In genomic region chr19:12806214-12806613, GRCm38 (mm10) we compare ENCODE assay signal across 27 mouse cellular contexts. TPM values are rescaled to one million over a fixed set of nuclear protein-coding genes. Genes with fewer than 3 reads are reported as not detected.
DNase-seq lines count a peak whose midpoint lies in the region; ATAC-seq and TF ChIP-seq lines count a peak whose summit lies in the region.
"Had no signal": no experiment of that assay in that cellular context is flagged by ENCODE, and none has a peak within 500 bp of the region (broad histone marks: within the 10 kb centered on the region; RNA-seq: fewer than 3 reads in every experiment).

No protein-coding gene starts in this region.

- H3K4me3 ChIP-seq in liver, postnatal 0 days (ENCODE audit: low read depth, low read length) = no peak overlapping the region
- no peak overlapping the region for H3K4me3 ChIP-seq in liver, embryonic 11.5 days (ENCODE audit: low read depth, low read length)
- H3K4me3 ChIP-seq in brown adipose tissue, adult 24 weeks (ENCODE audit: insufficient read depth, low read depth, low read length) = no peak overlapping the region
- no peak overlapping the region for H3K4me3 ChIP-seq in neural tube, embryonic 15.5 days (replicated peaks)
- H3K4me3 ChIP-seq in heart, embryonic 12.5 days = no peak overlapping the region
- H3K4me3 ChIP-seq: heart, embryonic 10.5 days; hindbrain, embryonic 12.5 days; intestine, embryonic 15.5 days; limb, embryonic 10.5 days; lung, embryonic 15.5 days; myocyte had no signal

- no peak for TF ChIP-seq CTCF in liver, postnatal 0 days (IDR thresholded peaks at IDR 0.05; ENCODE audit: low read depth)

- H3K4me2 ChIP-seq in liver, postnatal 0 days (ENCODE audit: low read depth, low read length) = no peak overlapping the region
- H3K4me2 ChIP-seq in liver, embryonic 11.5 days = no peak overlapping the region
- H3K4me2 ChIP-seq in neural tube, embryonic 15.5 days = no peak overlapping the region
- H3K4me2 ChIP-seq in heart, embryonic 12.5 days = no peak overlapping the region
- H3K4me2 ChIP-seq: hindbrain, embryonic 12.5 days; intestine, embryonic 15.5 days; lung, embryonic 15.5 days had no signal

- H3K27ac ChIP-seq in liver, postnatal 0 days (ENCODE audit: low read depth) = peak overlapping the region; percentile 51
- H3K27ac ChIP-seq in liver, embryonic 11.5 days (ENCODE audit: low read depth, low read length) = no peak overlapping the region
- 0 out of 2 replicates have a peak overlapping the region, but pooled peaks have one; percentile 23 for H3K27ac ChIP-seq in brown adipose tissue, adult 24 weeks (replicated peaks; ENCODE audit: low read depth, low read length)
- no peak overlapping the region for H3K27ac ChIP-seq in neural tube, embryonic 15.5 days (replicated peaks)
- no peak overlapping the region for H3K27ac ChIP-seq in heart, embryonic 12.5 days (ENCODE audit: poor library complexity, severe bottlenecking)
- H3K27ac ChIP-seq: heart, embryonic 10.5 days; hindbrain, embryonic 12.5 days; intestine, embryonic 15.5 days; limb, embryonic 10.5 days; lung, embryonic 15.5 days had no signal

- peak; percentile 51; the same call in 1 of the 2 replicates for ATAC-seq in liver, postnatal 0 days
- ATAC-seq in liver, embryonic 11.5 days (replicated peaks; ENCODE audit: low FRiP score) = no peak
- 0 out of 2 replicates have a peak, but pooled peaks have one; percentile 47 for ATAC-seq in monocyte, adult 5-6 weeks (replicated peaks; ENCODE audit: insufficient number of reproducible peaks, low FRiP score, low TSS enrichment, poor library complexity, severe bottlenecking)
- no peak for ATAC-seq in neural tube, embryonic 15.5 days (ENCODE audit: low FRiP score)
- no peak for ATAC-seq in heart, embryonic 12.5 days (ENCODE audit: insufficient number of reproducible peaks, low FRiP score)
- ATAC-seq: forebrain, embryonic 16.5 days; intestine, embryonic 15.5 days had no signal

- no peak for DNase-seq in liver, postnatal 0 days
- no peak for DNase-seq in liver, embryonic 11.5 days (ENCODE audit: low spot score)
- DNase-seq in A20 (ENCODE audit: low read depth, low spot score) = peak; percentile 57
- DNase-seq in embryo, embryonic 11 days = no peak
- DNase-seq: adrenal gland, postnatal 10 days; cerebellum, postnatal 10 days; heart, postnatal 10 days; kidney, adult 9 months; kidney, postnatal 25 days; midbrain, embryonic 14.5 days had no signal

- WGBS in liver, postnatal 0 days (ENCODE audit: insufficient replicate concordance) = 48% methylated on average over 2 of the region's 2 CpGs
- WGBS in liver, embryonic 11.5 days = 65% methylated on average over 2 of the region's 2 CpGs
- WGBS in neural tube, embryonic 15.5 days = 79% methylated on average over 2 of the region's 2 CpGs
- WGBS in heart, embryonic 12.5 days = 69% methylated on average over 2 of the region's 2 CpGs

- TF ChIP-seq EP300 in liver, postnatal 0 days (IDR thresholded peaks at IDR 0.05; ENCODE audit: low read depth) = no peak

- no peak overlapping the region for H3K9ac ChIP-seq in liver, postnatal 0 days (replicated peaks)
- no peak overlapping the region for H3K9ac ChIP-seq in liver, embryonic 11.5 days (ENCODE audit: low read depth, low read length)
- H3K9ac ChIP-seq in neural tube, embryonic 15.5 days (replicated peaks) = no peak overlapping the region
- H3K9ac ChIP-seq in heart, embryonic 12.5 days = no peak overlapping the region
- H3K9ac ChIP-seq: hindbrain, embryonic 12.5 days; intestine, embryonic 15.5 days; lung, embryonic 15.5 days had no signal

- H3K27me3 ChIP-seq in liver, postnatal 0 days (ENCODE audit: insufficient read depth, low read length) = no peaks in the 10 kb centered on the region
- H3K27me3 ChIP-seq in liver, embryonic 11.5 days (replicated peaks; ENCODE audit: control insufficient read depth, insufficient read depth, low read length) = no peaks in the 10 kb centered on the region
- H3K27me3 ChIP-seq in neural tube, embryonic 15.5 days (replicated peaks) = no peaks in the 10 kb centered on the region
- no peaks in the 10 kb centered on the region for H3K27me3 ChIP-seq in heart, embryonic 12.5 days (replicated peaks)
- H3K27me3 ChIP-seq: hindbrain, embryonic 12.5 days; intestine, embryonic 15.5 days; lung, embryonic 15.5 days had no signal

- no peaks in the 10 kb centered on the region for H3K4me1 ChIP-seq in liver, postnatal 0 days (ENCODE audit: insufficient read depth)
- H3K4me1 ChIP-seq in liver, embryonic 11.5 days (replicated peaks; ENCODE audit: control insufficient read depth, insufficient read depth, low read length) = no peaks in the 10 kb centered on the region
- no peaks in the 10 kb centered on the region for H3K4me1 ChIP-seq in brown adipose tissue, adult 24 weeks (ENCODE audit: control insufficient read depth, insufficient read depth, insufficient read length, low read length)
- no peaks in the 10 kb centered on the region for H3K4me1 ChIP-seq in neural tube, embryonic 15.5 days
- H3K4me1 ChIP-seq in heart, embryonic 12.5 days (replicated peaks) = no peaks in the 10 kb centered on the region
- H3K4me1 ChIP-seq: heart, embryonic 10.5 days; hindbrain, embryonic 12.5 days; intestine, embryonic 15.5 days; limb, embryonic 10.5 days; lung, embryonic 15.5 days had no signal

- H3K9me3 ChIP-seq in liver, postnatal 0 days (ENCODE audit: low read length) = no peaks in the 10 kb centered on the region
- no peaks in the 10 kb centered on the region for H3K9me3 ChIP-seq in liver, embryonic 11.5 days (ENCODE audit: control insufficient read depth, low read length)
- H3K9me3 ChIP-seq in neural tube, embryonic 15.5 days (replicated peaks) = no peaks in the 10 kb centered on the region
- H3K9me3 ChIP-seq in heart, embryonic 12.5 days (replicated peaks) = no peaks in the 10 kb centered on the region
- H3K9me3 ChIP-seq: heart, embryonic 10.5 days; hindbrain, embryonic 12.5 days; intestine, embryonic 15.5 days; limb, embryonic 10.5 days; lung, embryonic 15.5 days had no signal

- no peaks in the 10 kb centered on the region for H3K36me3 ChIP-seq in liver, postnatal 0 days (replicated peaks; ENCODE audit: insufficient read depth, low read length)
- no peaks in the 10 kb centered on the region for H3K36me3 ChIP-seq in liver, embryonic 11.5 days (ENCODE audit: control insufficient read depth, insufficient read depth, low read length)
- H3K36me3 ChIP-seq in neural tube, embryonic 15.5 days = no peaks in the 10 kb centered on the region
- no peaks in the 10 kb centered on the region for H3K36me3 ChIP-seq in heart, embryonic 12.5 days
- H3K36me3 ChIP-seq: heart, embryonic 10.5 days; hindbrain, embryonic 12.5 days; intestine, embryonic 15.5 days; limb, embryonic 10.5 days; lung, embryonic 15.5 days had no signal

RNA-seq across cellular contexts. Expression of gene Lpxn, which starts 10.2 kb away (rescaled TPM):
- 3.1 and 4.1 TPM in 2 replicates for polyA plus RNA-seq in liver, postnatal 0 days (2015; fragmentation: Nextera tagmentation; extraction: Ambion mirVana)
- 1.5 and 2.1 TPM in 2 replicates for polyA plus RNA-seq in liver, embryonic 11.5 days (2014; fragmentation: Nextera tagmentation; extraction: Ambion mirVana)
- polyA plus RNA-seq in brown adipose tissue, adult 24 weeks (2012; ENCODE audit: insufficient read depth, insufficient read length, missing spikeins) = 0.67 and 1.2 TPM in 2 replicates
- total RNA-seq in monocyte, adult 5-6 weeks (2017) = 25.8 to 41.6 TPM (median 26.1 TPM) in 3 replicates
- 1.2 and 4.0 TPM in 2 replicates for polyA plus RNA-seq in neural tube, embryonic 15.5 days (2015; fragmentation: Nextera tagmentation; extraction: Ambion mirVana)
- 0.54 and 0.75 TPM in 2 replicates for polyA plus RNA-seq in heart, embryonic 12.5 days (2016; fragmentation: Nextera tagmentation; extraction: Ambion mirVana)

RNA-seq across cellular contexts. Expression of gene Zfp91, which starts 10.3 kb away (rescaled TPM):
- 6.7 and 7.0 TPM in 2 replicates for polyA plus RNA-seq in liver, postnatal 0 days (2015; fragmentation: Nextera tagmentation; extraction: Ambion mirVana)
- polyA plus RNA-seq in liver, embryonic 11.5 days (2014; fragmentation: Nextera tagmentation; extraction: Ambion mirVana) = 7.0 and 7.4 TPM in 2 replicates
- polyA plus RNA-seq in brown adipose tissue, adult 24 weeks (2012; ENCODE audit: insufficient read depth, insufficient read length, missing spikeins) = 109 and 111 TPM in 2 replicates
- total RNA-seq in monocyte, adult 5-6 weeks (2017) = 101 to 112 TPM (median 106 TPM) in 3 replicates
- 12.3 and 12.9 TPM in 2 replicates for polyA plus RNA-seq in neural tube, embryonic 15.5 days (2015; fragmentation: Nextera tagmentation; extraction: Ambion mirVana)
- polyA plus RNA-seq in heart, embryonic 12.5 days (2016; fragmentation: Nextera tagmentation; extraction: Ambion mirVana) = 14.8 and 16.4 TPM in 2 replicates

RNA-seq across cellular contexts. Expression of gene Gm5244, which starts 40.3 kb away (rescaled TPM):
- polyA plus RNA-seq in liver, postnatal 0 days (2015; fragmentation: Nextera tagmentation; extraction: Ambion mirVana) = not detected in 2 replicates
- polyA plus RNA-seq in liver, embryonic 11.5 days (2014; fragmentation: Nextera tagmentation; extraction: Ambion mirVana) = not detected in 2 replicates
- not detected in 2 replicates for polyA plus RNA-seq in brown adipose tissue, adult 24 weeks (2012; ENCODE audit: insufficient read depth, insufficient read length, missing spikeins)
- 1.4 to 4.1 TPM in 2 of 3 replicates, not detected in the other for total RNA-seq in monocyte, adult 5-6 weeks (2017)
- not detected in 2 replicates for polyA plus RNA-seq in neural tube, embryonic 15.5 days (2015; fragmentation: Nextera tagmentation; extraction: Ambion mirVana)
- not detected in 2 replicates for polyA plus RNA-seq in heart, embryonic 12.5 days (2016; fragmentation: Nextera tagmentation; extraction: Ambion mirVana)
- total RNA-seq: adrenal gland, postnatal 10 days; gastrocnemius, adult 18-20 months; heart, postnatal 10 days; layer of hippocampus, adult 8-10 months; left cerebral cortex, adult 18-20 months; liver, adult 2 months had no signal
- polyA plus RNA-seq: embryonic facial prominence, embryonic 14.5 days; forebrain, embryonic 16.5 days; gonadal fat pad, adult 2 months; heart, embryonic 10.5 days; hindbrain, embryonic 12.5 days; intestine, embryonic 15.5 days; limb, embryonic 10.5 days; liver, adult 2 months; lung, embryonic 15.5 days; midbrain, embryonic 14.5 days; myocyte had no signal

RNA-seq across cellular contexts. Expression of gene Cntf, which starts 40.8 kb away (rescaled TPM):
- polyA plus RNA-seq in liver, postnatal 0 days (2015; fragmentation: Nextera tagmentation; extraction: Ambion mirVana) = 0.23 and 0.52 TPM in 2 replicates
- 0.27 and 0.78 TPM in 2 replicates for polyA plus RNA-seq in liver, embryonic 11.5 days (2014; fragmentation: Nextera tagmentation; extraction: Ambion mirVana)
- polyA plus RNA-seq in brown adipose tissue, adult 24 weeks (2012; ENCODE audit: insufficient read depth, insufficient read length, missing spikeins) = 1.8 and 2.6 TPM in 2 replicates
- total RNA-seq in monocyte, adult 5-6 weeks (2017) = 2.2 to 4.7 TPM (median 3.5 TPM) in 3 replicates
- 1.0 and 1.1 TPM in 2 replicates for polyA plus RNA-seq in neural tube, embryonic 15.5 days (2015; fragmentation: Nextera tagmentation; extraction: Ambion mirVana)
- 0.69 and 1.2 TPM in 2 replicates for polyA plus RNA-seq in heart, embryonic 12.5 days (2016; fragmentation: Nextera tagmentation; extraction: Ambion mirVana)
- polyA plus RNA-seq: midbrain, embryonic 14.5 days had no signal

RNA-seq across cellular contexts. Expression of gene Olfr1444, which starts 50.9 kb away (rescaled TPM):
- polyA plus RNA-seq in liver, postnatal 0 days (2015; fragmentation: Nextera tagmentation; extraction: Ambion mirVana) = not detected in 2 replicates
- not detected in 2 replicates for polyA plus RNA-seq in liver, embryonic 11.5 days (2014; fragmentation: Nextera tagmentation; extraction: Ambion mirVana)
- not detected in 2 replicates for polyA plus RNA-seq in brown adipose tissue, adult 24 weeks (2012; ENCODE audit: insufficient read depth, insufficient read length, missing spikeins)
- not detected in 3 replicates for total RNA-seq in monocyte, adult 5-6 weeks (2017)
- not detected in 2 replicates for polyA plus RNA-seq in neural tube, embryonic 15.5 days (2015; fragmentation: Nextera tagmentation; extraction: Ambion mirVana)
- polyA plus RNA-seq in heart, embryonic 12.5 days (2016; fragmentation: Nextera tagmentation; extraction: Ambion mirVana) = not detected in 2 replicates
- total RNA-seq: adrenal gland, postnatal 10 days; gastrocnemius, adult 18-20 months; heart, postnatal 10 days; layer of hippocampus, adult 8-10 months; left cerebral cortex, adult 18-20 months; liver, adult 2 months had no signal
- polyA plus RNA-seq: embryonic facial prominence, embryonic 14.5 days; forebrain, embryonic 16.5 days; gonadal fat pad, adult 2 months; heart, embryonic 10.5 days; hindbrain, embryonic 12.5 days; intestine, embryonic 15.5 days; limb, embryonic 10.5 days; liver, adult 2 months; lung, embryonic 15.5 days; midbrain, embryonic 14.5 days; myocyte had no signal

Comparison
In these comparisons a context has a peak if more than half of its experiments do, and no peak if none do; other contexts are left out.
1. ATAC-seq: peak in liver, postnatal 0 days (single experiment) and monocyte, adult 5-6 weeks (single experiment); none in liver, embryonic 11.5 days (single experiment), neural tube, embryonic 15.5 days (single experiment) and heart, embryonic 12.5 days (single experiment).
2. H3K27ac ChIP-seq: peak in liver, postnatal 0 days (single experiment) and brown adipose tissue, adult 24 weeks (single experiment); none in liver, embryonic 11.5 days (single experiment), neural tube, embryonic 15.5 days (single experiment) and heart, embryonic 12.5 days (single experiment).